In the genomic region with DNA sequence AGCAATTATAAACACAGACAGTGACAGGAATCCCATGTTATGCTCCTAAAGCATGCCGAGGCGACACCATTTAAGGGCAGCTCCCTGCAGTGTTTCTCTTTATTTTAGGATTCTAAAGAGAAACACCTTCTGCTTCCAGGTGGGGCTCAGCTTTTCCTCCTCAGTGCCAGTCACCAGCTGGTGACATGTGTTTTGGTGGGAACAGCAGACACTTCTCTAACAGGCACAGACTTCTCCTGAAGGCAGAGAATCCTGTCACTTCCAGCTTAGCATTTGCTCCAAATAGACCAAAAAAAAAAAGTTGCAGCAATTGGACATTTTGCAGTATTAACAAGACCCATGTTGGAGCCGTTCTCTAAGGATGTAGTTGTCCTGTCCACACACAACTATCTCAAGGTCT, we compare ENCODE assay signal across 18 mouse cellular contexts.
DNase-seq lines count a peak whose midpoint lies in the region; ATAC-seq lines count a peak whose summit lies in the region.
"Had no signal": no experiment of that assay in that cellular context is flagged by ENCODE, and none has a peak within 500 bp of the region (broad histone marks: within the 10 kb centered on the region; RNA-seq: fewer than 3 reads in every experiment).

No protein-coding gene starts in this region.

- peak; percentile 74 for ATAC-seq in frontal cortex, adult (ENCODE audit: low TSS enrichment)
- ATAC-seq: activated CD4-positive, CD25-positive, alpha-beta regulatory T cell, adult 4 months; CD4-positive, CD25-positive, alpha-beta regulatory T cell, adult 4 months; forebrain, embryonic 13.5 days; forebrain, embryonic 15.5 days; forebrain, postnatal 0 days; Patski had no signal

- no peak for DNase-seq in frontal cortex, postnatal 25 days (ENCODE audit: low spot score in 2 of 2)
- peak; percentile 5 for DNase-seq in right cerebral cortex, adult 18-20 months
- DNase-seq in right cerebral cortex, postnatal 25 days = no peak
- DNase-seq in heart, postnatal 4 days = no peak
- DNase-seq: adrenal gland, adult 8-10 months; adrenal gland, postnatal 14 days; adrenal gland, postnatal 36 days; B cell, adult 2 months; cerebellum, adult 11-12 months; cerebellum, adult 2 months; cerebellum, adult 9-10 months; forebrain, postnatal 0 days had no signal
